Mouse (Mus musculus) limb, embryonic 12.5 days (tissue): Measurements from ENCODE around the gene Pwwp2a. TPM values are rescaled to one million over a fixed set of nuclear protein-coding genes. Genes with fewer than 3 reads are reported as not detected.

Source experiments
- ATAC-seq: fragments of 200-750 bp; cut with Nextera tagmentation; 2 replicates; pipeline ENCODE4 v1.8.0; 2017; ENCODE audit warnings: low read depth, moderate TSS enrichment; ENCODE audit not compliant: insufficient number of reproducible peaks, insufficient read depth, low FRiP score, low TSS enrichment
- H3K27ac ChIP-seq: fragments of 300-500 bp; sonication (generic); 2 replicates; pipeline ENCODE4 v1.5.1; 2016; ENCODE audit warnings: mild to moderate bottlenecking, moderate library complexity
- H3K27me3 ChIP-seq: fragments of 300-500 bp; sonication (generic); 2 replicates; pipeline ENCODE4 v1.6.1; 2016; ENCODE audit warnings: mild to moderate bottlenecking, moderate library complexity
- H3K36me3 ChIP-seq: fragments of 300-500 bp; sonication (generic); 2 replicates; pipeline ENCODE4 v1.6.1; 2016; ENCODE audit warnings: mild to moderate bottlenecking, moderate library complexity
- H3K4me1 ChIP-seq: fragments of 300-500 bp; sonication (generic); replicated peaks from 2 replicates; pipeline ENCODE4 v1.6.1; 2016
- H3K4me2 ChIP-seq: fragments of 300-500 bp; sonication (generic); 2 replicates; pipeline ENCODE4 v1.6.1; 2016; ENCODE audit warnings: mild to moderate bottlenecking, moderate library complexity
- H3K4me3 ChIP-seq: fragments of 300-500 bp; sonication (generic); replicated peaks from 2 replicates; pipeline ENCODE4 v1.5.1; 2016; ENCODE audit warnings: mild to moderate bottlenecking
- H3K9ac ChIP-seq: fragments of 300-500 bp; sonication (generic); replicated peaks from 2 replicates; pipeline ENCODE4 v1.6.1; 2016; ENCODE audit warnings: mild to moderate bottlenecking, moderate library complexity
- H3K9me3 ChIP-seq: fragments of 300-500 bp; sonication (generic); 2 replicates; pipeline ENCODE4 v1.6.1; 2016; ENCODE audit warnings: mild to moderate bottlenecking, moderate library complexity
- WGBS: fragments of 180-500 bp; shearing (Covaris S2); methylation state at CpG from one replicate; pipeline ENCODE4 v1.1.7; 2016; 5-methylcytosine and 5-hydroxymethylcytosine counted together
- polyA plus RNA-seq: library from polyadenylated mRNA; unstranded; fragments of >200 nt; fragmentation: Nextera tagmentation; extraction: Ambion mirVana; gene quantifications from 2 replicates; pipeline ENCODE4 v1.2.1, GENCODE M21; 2016

The Pwwp2a gene
- polyA plus RNA-seq, 1 experiment from 2014 or later: 43.4 TPM

DNA sequence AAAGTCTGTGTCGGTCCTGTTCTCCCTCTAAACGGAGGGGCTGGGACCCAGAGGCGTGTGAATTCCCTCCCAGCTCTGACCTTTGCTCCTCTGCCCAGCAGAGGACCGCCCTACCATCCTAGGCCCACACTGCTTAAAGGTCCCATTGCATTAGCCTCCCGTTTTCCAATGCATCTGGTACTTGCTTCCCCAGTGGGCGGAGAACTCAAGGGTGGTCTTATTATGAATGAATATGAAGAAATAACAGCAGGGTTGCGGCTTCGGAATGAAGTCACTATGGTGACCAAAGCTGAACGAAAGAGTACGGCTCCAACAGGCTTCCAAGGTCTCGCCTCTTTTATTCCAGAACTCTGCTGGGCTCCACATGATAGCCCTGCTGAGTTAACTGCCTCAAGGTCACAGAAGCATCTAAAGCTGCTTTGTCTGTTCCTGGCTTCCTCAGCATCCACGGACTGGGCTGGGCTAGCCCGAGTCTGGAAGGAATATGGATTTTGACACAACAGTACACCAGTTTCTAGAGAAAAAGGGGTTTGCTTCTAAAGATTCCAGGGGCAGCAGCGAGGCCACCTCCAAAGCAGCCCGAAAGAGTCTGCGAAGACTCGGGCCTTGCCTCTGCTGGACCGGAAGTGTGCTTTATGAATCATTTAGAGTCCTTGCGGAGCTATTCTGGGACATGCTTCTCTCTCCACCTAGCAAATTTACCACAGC is 14.6 kb upstream of the Pwwp2a start:
- H3K4me2 ChIP-seq: no peak overlapping the region
- no peak overlapping the region for H3K27ac ChIP-seq
- 74% methylated on average over 19 of the region's 19 CpGs for WGBS
- H3K27me3 ChIP-seq: no peaks in the 10 kb centered on the region
- H3K36me3 ChIP-seq: no peaks in the 10 kb centered on the region
- ATAC-seq: no peak
- no peaks in the 10 kb centered on the region for H3K4me1 ChIP-seq
- no peaks in the 10 kb centered on the region for H3K9me3 ChIP-seq
- no peak overlapping the region for H3K4me3 ChIP-seq
- no peak overlapping the region for H3K9ac ChIP-seq

DNA sequence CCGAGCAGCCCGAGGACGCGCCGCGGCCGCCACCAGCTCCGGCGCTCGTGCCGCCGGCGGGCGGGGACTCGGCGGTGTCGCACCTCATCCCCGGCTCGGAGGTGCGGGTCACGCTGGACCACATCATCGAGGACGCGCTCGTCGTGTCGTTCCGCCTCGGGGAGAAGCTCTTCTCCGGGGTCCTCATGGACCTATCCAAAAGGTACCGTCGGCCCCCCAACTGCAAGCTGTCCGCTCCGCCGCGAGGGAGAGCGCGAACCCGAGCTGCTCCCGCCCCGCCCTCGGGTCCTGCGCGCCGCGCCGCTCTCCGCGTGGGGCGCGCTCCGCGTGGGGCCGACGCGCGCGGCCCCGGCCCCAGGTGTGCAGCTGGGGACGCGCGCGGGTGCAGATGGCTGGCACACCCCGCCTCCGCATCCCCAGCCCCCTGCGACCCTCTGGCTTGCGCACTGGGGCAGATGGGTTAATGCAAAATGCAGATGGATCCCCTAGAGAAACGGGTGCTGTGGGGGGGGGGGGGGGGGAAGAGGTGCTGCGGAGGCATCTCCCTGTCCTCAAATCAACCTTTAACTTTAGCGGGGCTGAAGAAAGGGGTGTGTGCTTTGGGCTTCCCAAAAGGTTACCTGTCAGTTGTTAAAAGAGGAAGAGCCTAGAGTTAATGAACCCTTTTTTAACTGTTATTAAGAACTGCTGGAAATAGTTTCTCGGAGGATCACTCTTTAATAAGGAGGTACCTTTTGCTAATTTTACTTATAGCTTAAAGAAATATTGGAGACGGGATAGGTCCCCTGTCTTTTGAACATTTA is 818 bp downstream of the Pwwp2a start:
- H3K36me3 ChIP-seq: peaks cover 23% of the 10 kb centered on the region; the same call in 1 of the 2 replicates
- H3K4me3 ChIP-seq: peak overlapping the region; percentile 96
- H3K27ac ChIP-seq: peak overlapping the region; percentile 97
- 0 out of 2 replicates have a peak, but pooled peaks have one; percentile 3 for ATAC-seq
- peak overlapping the region; percentile 78 for H3K4me2 ChIP-seq
- no peaks in the 10 kb centered on the region for H3K9me3 ChIP-seq
- 1% methylated on average over 72 of the region's 72 CpGs for WGBS
- H3K9ac ChIP-seq: peak overlapping the region; percentile 94
- no peaks in the 10 kb centered on the region for H3K27me3 ChIP-seq
- H3K4me1 ChIP-seq: peaks cover 15% of the 10 kb centered on the region

DNA sequence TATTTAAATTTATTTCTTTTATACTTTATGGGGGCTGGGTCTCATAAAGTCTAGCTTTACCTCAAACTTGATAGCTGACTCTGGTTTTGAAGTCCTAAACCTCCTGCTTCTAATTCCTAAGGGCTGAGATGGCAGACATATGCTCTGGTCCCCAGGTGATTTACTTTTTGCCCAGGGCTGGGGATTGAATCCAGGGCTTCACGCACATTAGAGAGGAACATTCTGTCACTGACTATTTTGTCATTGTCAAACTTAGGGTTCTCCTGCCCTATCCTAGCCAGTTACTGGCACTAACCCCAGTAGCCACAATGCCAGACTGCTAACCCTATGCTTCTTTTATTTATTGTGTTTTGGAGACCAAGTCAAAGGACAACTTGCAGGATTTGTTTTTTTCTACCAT is 7.1 kb downstream of the Pwwp2a start:
- Histone ChIP-seq H3K27me3 (no peaks in the 10 kb centered on the region), H3K36me3 (peaks cover 75% of the 10 kb centered on the region), H3K4me1 (peaks cover 3% of the 10 kb centered on the region; the same call in 1 of the 2 replicates), H3K4me3 (no peak overlapping the region), H3K9ac (no peak overlapping the region), H3K4me2 (no peak overlapping the region), H3K27ac (no peak overlapping the region), H3K9me3 (no peaks in the 10 kb centered on the region)
- WGBS: 90% methylated on average over 1 of the region's 1 CpGs
- ATAC-seq: no peak

DNA sequence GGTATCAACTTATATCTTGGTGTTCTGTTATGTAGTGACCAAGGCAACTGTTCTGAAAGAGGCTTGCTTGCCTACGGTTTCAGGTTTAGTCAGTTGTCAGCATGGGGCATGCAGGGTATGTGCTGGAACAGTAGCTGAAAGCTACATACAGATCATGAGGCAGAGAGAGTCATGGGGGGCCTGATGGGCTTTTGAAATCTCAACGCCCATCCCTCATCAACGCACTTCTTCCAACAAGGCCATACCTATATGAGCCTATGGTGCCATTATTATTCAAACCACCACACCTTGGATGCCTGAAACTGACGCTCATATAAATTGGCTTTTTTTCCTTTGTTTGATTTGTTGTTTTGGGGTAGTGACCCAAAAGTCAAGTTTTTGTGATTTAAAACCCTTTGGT is 14.8 kb downstream of the Pwwp2a start:
- H3K4me3 ChIP-seq: no peak overlapping the region
- H3K27ac ChIP-seq: no peak overlapping the region
- ATAC-seq: no peak
- no peaks in the 10 kb centered on the region for H3K9me3 ChIP-seq
- H3K36me3 ChIP-seq: peaks cover 82% of the 10 kb centered on the region
- H3K4me1 ChIP-seq: no peaks in the 10 kb centered on the region; the same call in 1 of the 2 replicates
- WGBS: 93% methylated on average over 4 of the region's 4 CpGs
- no peaks in the 10 kb centered on the region for H3K27me3 ChIP-seq
- no peak overlapping the region for H3K4me2 ChIP-seq
- no peak overlapping the region for H3K9ac ChIP-seq

DNA sequence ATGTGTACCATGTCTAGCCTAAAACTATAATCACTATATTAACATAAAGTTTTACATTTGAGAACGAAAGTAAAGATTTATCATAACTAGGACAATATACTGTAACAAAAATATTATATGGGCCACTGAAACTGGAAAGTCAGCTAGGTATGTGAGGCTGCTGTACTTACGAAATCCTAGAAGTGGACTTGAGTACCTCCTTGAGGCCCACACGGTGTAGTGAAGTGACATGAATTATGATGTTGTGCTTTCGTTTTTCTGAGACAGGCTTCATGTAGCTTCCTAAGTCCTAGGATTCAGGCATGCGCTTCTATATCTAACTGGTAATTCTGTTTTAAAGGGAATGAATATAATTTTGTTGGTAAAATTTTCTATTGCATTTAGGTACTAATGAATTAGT is 16.8 kb downstream of the Pwwp2a start:
- Histone ChIP-seq H3K27me3 (no peaks in the 10 kb centered on the region), H3K4me3 (no peak overlapping the region), H3K4me2 (no peak overlapping the region), H3K4me1 (no peaks in the 10 kb centered on the region; the same call in 1 of the 2 replicates), H3K9me3 (no peaks in the 10 kb centered on the region), H3K36me3 (peaks cover 64% of the 10 kb centered on the region), H3K9ac (no peak overlapping the region), H3K27ac (no peak overlapping the region)
- no peak for ATAC-seq
- 76% methylated on average over 5 of the region's 5 CpGs for WGBS

DNA sequence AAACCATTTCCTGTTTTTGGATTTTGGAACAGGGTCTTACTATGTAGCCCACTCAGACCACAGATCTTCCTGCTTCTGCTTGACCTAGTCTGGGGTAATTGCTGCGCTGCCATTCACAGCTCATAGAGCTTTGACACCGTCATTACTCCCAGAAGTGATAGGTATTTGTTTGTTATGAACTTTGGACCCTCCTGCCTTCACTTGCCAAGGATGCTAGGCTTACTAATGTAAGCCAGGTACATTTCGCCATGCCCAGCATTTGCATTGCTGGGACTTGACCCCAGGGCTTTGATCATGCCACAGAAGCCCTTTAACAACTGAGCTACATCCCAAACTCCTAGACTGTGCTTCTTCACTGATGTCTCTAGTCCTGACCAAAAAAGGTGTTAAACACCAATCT is 18.5 kb downstream of the Pwwp2a start:
- Histone ChIP-seq H3K27me3 (no peaks in the 10 kb centered on the region), H3K4me3 (no peak overlapping the region), H3K27ac (no peak overlapping the region), H3K36me3 (peaks cover 66% of the 10 kb centered on the region), H3K4me2 (no peak overlapping the region), H3K9ac (no peak overlapping the region), H3K9me3 (no peaks in the 10 kb centered on the region), H3K4me1 (no peaks in the 10 kb centered on the region; the same call in 1 of the 2 replicates)
- no peak for ATAC-seq
- WGBS: 93% methylated on average over 3 of the region's 3 CpGs

DNA sequence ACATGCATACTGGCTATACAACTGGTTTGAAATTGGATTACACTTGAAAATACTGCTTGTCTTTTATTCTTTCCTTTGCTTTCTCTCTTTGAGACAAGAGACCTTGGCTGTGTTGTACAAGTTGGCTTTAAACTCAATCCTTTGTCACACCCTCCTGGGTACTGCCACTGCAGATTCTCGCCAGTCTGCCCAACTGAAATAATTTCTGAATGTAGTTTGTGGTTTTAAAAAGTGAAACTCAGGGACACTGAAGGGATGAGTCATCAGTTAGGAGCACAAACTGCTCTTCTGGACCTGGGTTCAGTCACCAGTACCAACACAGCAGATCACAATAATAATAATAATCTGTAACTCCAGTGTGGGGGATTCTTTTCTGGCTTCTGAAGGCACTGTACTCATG is 21.8 kb downstream of the Pwwp2a start:
- WGBS: 79% methylated on average over 1 of the region's 1 CpGs
- no peaks in the 10 kb centered on the region for H3K9me3 ChIP-seq
- H3K27ac ChIP-seq: no peak overlapping the region
- H3K4me1 ChIP-seq: no peaks in the 10 kb centered on the region; the same call in 1 of the 2 replicates
- H3K4me2 ChIP-seq: no peak overlapping the region
- H3K9ac ChIP-seq: no peak overlapping the region
- no peaks in the 10 kb centered on the region for H3K27me3 ChIP-seq
- no peak overlapping the region for H3K4me3 ChIP-seq
- ATAC-seq: no peak
- peaks cover 68% of the 10 kb centered on the region for H3K36me3 ChIP-seq

DNA sequence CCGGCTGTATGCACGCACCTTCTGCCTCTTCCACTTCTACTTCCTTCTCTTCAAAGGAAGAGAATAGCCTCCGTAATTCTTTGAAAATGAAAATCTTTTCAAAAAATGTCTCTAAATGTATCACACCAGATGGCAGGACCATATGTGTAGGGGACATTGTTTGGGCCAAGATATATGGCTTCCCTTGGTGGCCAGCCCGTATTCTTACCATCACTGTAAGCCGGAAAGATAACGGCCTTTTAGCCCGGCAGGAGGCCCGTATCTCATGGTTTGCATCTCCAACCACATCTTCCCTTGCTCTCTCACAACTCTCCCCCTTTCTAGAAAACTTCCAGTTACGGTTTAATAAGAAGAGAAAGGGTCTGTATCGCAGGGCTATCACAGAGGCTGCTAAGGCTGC is 24.0 kb downstream of the Pwwp2a start:
- Histone ChIP-seq H3K27me3 (no peaks in the 10 kb centered on the region), H3K27ac (no peak overlapping the region), H3K4me2 (no peak overlapping the region), H3K9ac (no peak overlapping the region), H3K36me3 (peaks cover 58% of the 10 kb centered on the region), H3K4me1 (no peaks in the 10 kb centered on the region), H3K4me3 (no peak overlapping the region), H3K9me3 (no peaks in the 10 kb centered on the region)
- 93% methylated on average over 10 of the region's 10 CpGs for WGBS
- ATAC-seq: no peak

DNA sequence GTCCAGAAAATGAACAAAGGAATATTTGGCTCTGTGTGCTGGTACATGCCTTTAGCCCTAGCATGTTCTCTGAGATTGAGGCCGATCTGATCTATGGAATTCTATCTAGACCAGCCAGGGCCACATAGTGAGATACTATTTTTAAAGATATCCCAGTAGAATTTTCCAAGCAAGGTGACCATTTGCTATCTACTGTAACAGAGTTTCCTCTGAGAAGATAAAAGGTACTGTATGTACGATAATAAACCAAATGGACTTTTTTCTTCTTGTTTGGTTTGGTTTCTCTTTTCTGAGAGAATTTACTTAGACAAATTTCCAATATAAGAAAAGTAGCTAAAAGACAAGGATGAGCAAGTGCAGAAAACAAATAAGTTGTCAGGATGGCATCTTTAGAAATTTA is 26.6 kb downstream of the Pwwp2a start:
- H3K4me1 ChIP-seq: no peaks in the 10 kb centered on the region
- H3K4me2 ChIP-seq: no peak overlapping the region
- H3K9me3 ChIP-seq: no peaks in the 10 kb centered on the region
- no peak overlapping the region for H3K9ac ChIP-seq
- no peak overlapping the region for H3K4me3 ChIP-seq
- WGBS: 97% methylated on average over 2 of the region's 2 CpGs
- no peak for ATAC-seq
- H3K36me3 ChIP-seq: peaks cover 62% of the 10 kb centered on the region
- no peak overlapping the region for H3K27ac ChIP-seq
- no peaks in the 10 kb centered on the region for H3K27me3 ChIP-seq

DNA sequence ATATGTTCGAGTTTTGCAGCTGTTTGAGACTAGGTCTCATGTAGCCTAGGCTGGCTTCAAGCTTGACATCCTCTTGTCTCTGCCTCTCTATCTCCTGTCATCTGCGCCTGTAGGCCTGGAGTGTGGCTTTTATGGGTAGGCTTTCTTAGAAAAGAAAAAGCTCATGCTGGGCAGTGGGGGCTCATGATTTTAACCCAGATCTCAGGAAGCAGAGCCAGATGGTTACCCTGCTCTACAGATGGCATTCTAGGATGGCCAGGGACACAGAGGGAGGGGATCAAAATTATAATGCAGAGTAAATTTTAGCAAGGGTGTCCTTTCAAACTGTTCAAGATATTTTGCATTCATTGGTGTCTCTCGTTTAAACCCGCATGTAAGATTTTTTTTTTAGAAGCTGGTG is 30.4 kb downstream of the Pwwp2a start:
- no peak overlapping the region for H3K4me3 ChIP-seq
- 94% methylated on average over 4 of the region's 4 CpGs for WGBS
- no peaks in the 10 kb centered on the region for H3K9me3 ChIP-seq
- no peaks in the 10 kb centered on the region for H3K4me1 ChIP-seq
- ATAC-seq: no peak
- no peak overlapping the region for H3K4me2 ChIP-seq
- H3K27me3 ChIP-seq: no peaks in the 10 kb centered on the region
- H3K27ac ChIP-seq: no peak overlapping the region
- H3K9ac ChIP-seq: no peak overlapping the region
- H3K36me3 ChIP-seq: peaks cover 58% of the 10 kb centered on the region

DNA sequence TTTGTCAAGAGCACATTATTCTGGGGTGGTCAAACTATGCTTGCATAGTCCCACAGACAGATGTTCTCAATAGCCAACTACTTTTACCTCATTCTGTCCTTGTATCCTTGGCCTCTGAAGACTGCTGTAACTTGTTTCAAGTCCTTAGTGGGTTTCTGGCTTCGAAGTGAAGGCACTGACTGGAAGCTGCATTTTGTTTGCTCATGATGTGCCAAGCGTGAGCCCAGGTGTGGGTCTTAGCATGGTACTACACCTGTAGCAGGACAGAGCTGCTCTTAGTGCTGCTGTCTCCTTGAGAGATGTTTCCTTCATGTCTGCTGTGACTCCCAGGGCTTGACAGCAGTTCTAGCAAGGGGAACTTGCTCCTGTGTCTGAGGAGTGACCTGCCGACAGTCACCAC is 41.6 kb downstream of the Pwwp2a start:
- no peak overlapping the region for H3K4me3 ChIP-seq
- no peaks in the 10 kb centered on the region for H3K27me3 ChIP-seq
- no peaks in the 10 kb centered on the region for H3K4me1 ChIP-seq
- 90% methylated on average over 3 of the region's 3 CpGs for WGBS
- H3K4me2 ChIP-seq: no peak overlapping the region
- no peak overlapping the region for H3K27ac ChIP-seq
- H3K9me3 ChIP-seq: no peaks in the 10 kb centered on the region
- H3K9ac ChIP-seq: no peak overlapping the region
- no peak for ATAC-seq
- peaks cover 51% of the 10 kb centered on the region for H3K36me3 ChIP-seq
